Mouse (Mus musculus) liver, postnatal 0 days (tissue): ENCODE results near the gene Olfr462.

Experiments used
- CTCF ChIP-seq: sonication (generic); IDR thresholded peaks from 2 replicates; pipeline ENCODE4 v1.5.1; 2016; ENCODE audit warnings: antibody characterized with exemption, low read depth
- EP300 ChIP-seq: IDR thresholded peaks from 2 replicates; pipeline ENCODE4 v1.6.1; 2016; ENCODE audit warnings: antibody characterized with exemption, low read depth, mild to moderate bottlenecking

DNA sequence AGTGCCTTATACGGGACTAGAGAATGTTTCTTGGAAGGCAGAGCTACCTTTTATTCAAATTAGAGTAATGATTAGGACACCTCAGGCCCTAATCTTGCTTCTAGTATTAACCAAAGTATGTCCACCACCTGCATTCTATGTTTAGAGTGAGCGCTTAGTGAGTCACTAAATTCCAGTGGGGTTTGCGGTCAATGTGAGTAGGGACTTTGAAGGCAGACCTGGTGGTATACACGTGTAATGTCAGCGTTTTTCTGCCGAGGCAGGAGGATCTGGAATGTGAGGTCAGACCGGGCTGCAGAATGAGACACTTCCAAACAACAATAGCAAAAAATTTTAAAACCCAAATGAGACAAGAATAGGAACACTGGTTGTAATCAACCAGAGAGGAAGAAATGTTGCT, 37.5 kb downstream of the Olfr462 start:
- TF ChIP-seq EP300 (no peak), CTCF (no peak)
